Mouse (Mus musculus) brown adipose tissue, adult 24 weeks (tissue): ENCODE measurements around the gene Arhgap10. TPM values are rescaled to one million over a fixed set of nuclear protein-coding genes. Genes with fewer than 3 reads are reported as not detected.
"Not testable (repeated sequence)": the region's sequence is repeated elsewhere in the genome, so short reads cannot be mapped to it uniquely, and the experiment has no call there.

ENCODE experiments used
- H3K27ac ChIP-seq: fragments of 200-500 bp; replicated peaks from 2 replicates; pipeline ENCODE4 v1.5.1; 2012; ENCODE audit warnings: low read depth, mild to moderate bottlenecking, low read length
- H3K4me1 ChIP-seq: fragments of 200-500 bp; 2 replicates; pipeline ENCODE4 v1.6.1; 2012; ENCODE audit warnings: low read length, mixed read lengths; ENCODE audit not compliant: control insufficient read depth, insufficient read depth, insufficient read length
- H3K4me3 ChIP-seq: fragments of 200-500 bp; 2 replicates; pipeline ENCODE4 v1.5.1; 2012; ENCODE audit warnings: low read depth, mild to moderate bottlenecking, low read length, moderate library complexity; ENCODE audit not compliant: insufficient read depth
- polyA plus RNA-seq: library from polyadenylated mRNA; stranded (reverse); fragments of >200 nt; gene quantifications from 2 replicates; pipeline ENCODE4 v1.2.4, GENCODE M21; 2012; ENCODE audit not compliant: missing spikeins, insufficient read depth, insufficient read length

Arhgap10 gene
- polyA plus RNA-seq, 1 experiment, result 9.1 TPM

DNA sequence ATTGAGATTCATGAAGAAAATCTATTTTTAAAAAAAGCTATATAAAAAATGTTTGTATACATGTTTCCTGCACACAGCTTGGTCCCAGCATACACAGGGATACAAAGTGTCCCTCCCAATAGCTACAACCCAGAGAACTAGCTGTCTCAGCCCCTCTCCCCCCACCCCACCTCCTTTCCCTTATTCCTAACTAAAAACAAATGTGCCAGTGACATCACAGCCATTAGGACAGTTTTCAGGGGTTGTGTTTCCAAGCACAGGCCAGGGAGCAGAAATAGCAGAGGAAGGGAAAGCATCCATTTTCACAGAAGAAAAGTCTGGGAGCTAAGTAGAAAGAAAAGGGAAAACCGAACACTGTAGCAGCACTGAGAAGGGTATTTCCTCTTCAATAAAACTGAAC lies 163.6 kb downstream of the Arhgap10 start:
- H3K4me1 ChIP-seq, result no peaks in the 10 kb centered on the region
- H3K27ac ChIP-seq, result no peak overlapping the region
- no peak overlapping the region for H3K4me3 ChIP-seq

DNA sequence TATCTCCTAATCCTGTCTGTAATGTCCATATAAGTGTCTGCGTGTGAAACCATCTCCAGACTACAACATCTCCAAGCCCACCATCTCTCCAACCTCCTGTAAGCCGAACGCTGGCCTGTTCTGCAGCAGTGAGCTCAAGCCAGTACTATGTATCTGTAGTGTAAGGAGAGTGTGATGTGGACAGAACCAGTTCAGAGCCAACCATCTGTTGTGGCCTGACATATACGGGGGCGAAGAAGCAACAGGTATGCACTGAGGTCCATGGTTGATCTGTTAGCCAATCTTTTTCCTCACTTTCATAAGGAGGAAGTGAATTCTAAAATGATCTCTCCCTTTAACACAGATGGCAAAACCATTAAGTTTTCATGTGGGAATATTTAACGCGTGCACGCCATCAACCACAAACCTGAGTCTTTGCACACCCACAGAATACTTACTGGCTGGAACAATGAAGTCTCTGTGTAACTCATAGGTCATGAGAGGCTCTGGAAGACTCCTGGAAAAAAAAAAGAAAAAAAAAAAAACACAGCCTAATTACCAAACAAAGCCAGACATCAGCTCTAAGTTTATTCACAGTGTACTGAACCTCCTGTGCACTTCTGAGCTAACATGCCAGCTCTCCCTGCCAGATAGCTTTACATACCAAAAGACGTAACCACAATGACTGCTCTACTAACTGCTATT lies 166.4 kb downstream of the Arhgap10 start:
- H3K27ac ChIP-seq, result no peak overlapping the region

DNA sequence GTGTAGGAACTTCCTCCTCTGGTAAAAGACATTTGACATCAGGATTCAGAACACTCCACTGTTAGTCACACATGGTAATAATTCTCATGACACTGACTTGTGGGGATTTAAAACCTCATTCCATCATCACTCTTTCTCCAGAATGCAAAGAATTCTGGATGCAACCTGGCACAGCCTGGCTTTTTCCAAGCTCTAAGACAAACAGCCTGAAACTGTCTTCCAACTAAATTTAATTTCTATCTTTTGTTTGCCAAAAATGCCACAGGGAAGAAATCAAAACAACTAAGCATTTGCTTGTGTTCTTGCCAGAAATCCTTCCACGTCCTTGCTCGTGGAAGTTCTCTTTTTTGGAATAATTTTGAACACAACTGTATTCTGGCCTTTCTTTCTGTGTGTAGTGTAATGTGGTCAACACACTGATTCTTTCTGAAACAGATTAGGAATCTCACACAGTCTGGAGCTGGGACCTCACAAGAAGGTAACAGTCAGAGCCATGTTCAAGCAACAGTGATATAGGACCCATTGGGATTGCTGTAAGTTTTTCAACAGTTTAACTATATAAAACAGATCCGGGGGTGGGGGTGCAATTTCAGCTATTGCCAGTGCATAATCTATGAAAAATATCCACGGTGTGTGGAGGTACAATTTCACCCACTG lies 167.5 kb downstream of the Arhgap10 start:
- no peak overlapping the region for H3K27ac ChIP-seq

More for the DNA sequence above, 166.4 kb downstream of the Arhgap10 start:
- no peak overlapping the region for H3K4me3 ChIP-seq
- H3K4me1 ChIP-seq, result no peaks in the 10 kb centered on the region

DNA sequence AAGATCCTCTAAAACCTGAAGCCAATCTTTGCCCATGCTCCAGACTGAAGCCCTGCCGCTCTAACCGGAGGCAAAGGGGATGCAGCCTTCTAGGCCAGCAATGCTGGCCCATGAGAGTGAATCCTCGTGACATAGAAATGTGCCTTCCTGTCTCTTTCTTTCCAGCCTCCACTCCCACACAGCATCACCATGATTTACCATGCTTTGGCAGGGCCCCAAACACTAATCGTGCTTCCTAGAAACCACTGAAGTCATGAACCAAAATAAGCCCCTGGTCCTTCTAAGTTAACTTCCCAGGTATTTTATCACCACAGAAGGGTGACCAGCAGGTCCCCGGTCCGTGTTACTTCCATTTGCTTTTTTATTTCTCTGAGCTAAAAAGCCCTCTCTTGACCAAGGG lies 173.8 kb downstream of the Arhgap10 start:
- Histone ChIP-seq H3K4me3 (no peak overlapping the region), H3K4me1 (no peaks in the 10 kb centered on the region), H3K27ac (no peak overlapping the region)

More for the DNA sequence above, 167.5 kb downstream of the Arhgap10 start:
- H3K4me3 ChIP-seq, result no peak overlapping the region
- no peaks in the 10 kb centered on the region for H3K4me1 ChIP-seq

DNA sequence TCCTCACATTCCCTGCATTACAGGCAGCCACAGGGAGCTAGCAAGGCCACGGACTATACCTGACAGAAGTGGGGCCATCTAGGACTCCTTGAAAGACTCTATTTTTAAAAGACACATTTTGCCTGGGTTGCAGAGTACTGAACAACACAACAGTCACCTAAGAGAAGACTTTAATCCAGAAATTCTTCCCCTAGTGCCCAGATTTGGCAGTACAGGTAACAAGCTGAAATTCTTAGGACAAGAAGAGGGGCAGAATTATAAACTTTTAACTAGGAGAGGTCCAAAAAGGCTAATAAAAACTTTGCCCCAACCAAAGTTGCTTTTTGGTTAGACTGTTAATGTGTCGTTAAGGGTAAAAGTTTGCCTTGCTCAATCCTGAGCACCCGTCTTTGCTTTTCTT lies 174.4 kb downstream of the Arhgap10 start:
- Histone ChIP-seq H3K4me1 (no peaks in the 10 kb centered on the region), H3K4me3 (no peak overlapping the region), H3K27ac (no peak overlapping the region)

DNA sequence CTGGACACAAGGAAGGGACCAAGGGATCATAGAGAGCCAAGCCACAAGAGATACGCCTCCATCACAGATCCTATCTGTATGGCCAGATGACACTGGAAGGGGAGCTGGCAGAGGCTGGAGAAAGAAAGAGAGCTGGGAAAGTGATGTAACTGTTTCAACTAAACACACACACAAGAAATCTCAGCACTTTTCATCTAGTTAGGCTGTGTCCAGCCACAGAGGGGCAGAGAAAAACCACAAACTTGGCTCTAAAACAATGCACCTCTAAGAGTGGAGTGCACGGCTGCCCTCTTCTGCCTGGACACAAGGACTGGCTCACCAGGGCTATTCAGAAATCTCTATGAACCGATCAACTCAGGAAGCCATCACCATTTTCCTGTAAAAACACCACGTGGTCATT lies 175.6 kb downstream of the Arhgap10 start:
- Histone ChIP-seq H3K27ac (no peak overlapping the region), H3K4me3 (no peak overlapping the region)

DNA sequence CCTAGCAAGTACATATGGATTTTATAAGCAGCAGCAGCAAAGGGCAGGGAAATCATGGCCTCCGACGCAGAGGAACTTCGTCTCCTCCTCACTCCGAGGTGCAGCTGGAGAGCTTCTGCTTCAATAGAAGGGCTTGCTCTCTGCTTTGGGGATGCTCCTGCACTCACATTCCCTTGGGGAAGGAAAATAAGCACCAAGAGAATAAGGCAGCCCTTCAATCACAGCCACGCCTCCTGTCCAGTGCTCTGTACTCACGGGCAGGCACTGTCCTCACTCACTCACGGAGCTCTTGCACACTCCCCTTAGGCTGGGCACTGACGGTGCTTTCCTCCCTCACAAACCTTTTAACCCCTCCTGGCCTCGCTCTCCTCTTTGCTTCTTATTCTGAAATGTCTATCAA lies 176.4 kb downstream of the Arhgap10 start:
- Histone ChIP-seq H3K4me1 (no peaks in the 10 kb centered on the region), H3K27ac (no peak overlapping the region), H3K4me3 (no peak overlapping the region)

More for the DNA sequence above, 175.6 kb downstream of the Arhgap10 start:
- no peaks in the 10 kb centered on the region for H3K4me1 ChIP-seq

DNA sequence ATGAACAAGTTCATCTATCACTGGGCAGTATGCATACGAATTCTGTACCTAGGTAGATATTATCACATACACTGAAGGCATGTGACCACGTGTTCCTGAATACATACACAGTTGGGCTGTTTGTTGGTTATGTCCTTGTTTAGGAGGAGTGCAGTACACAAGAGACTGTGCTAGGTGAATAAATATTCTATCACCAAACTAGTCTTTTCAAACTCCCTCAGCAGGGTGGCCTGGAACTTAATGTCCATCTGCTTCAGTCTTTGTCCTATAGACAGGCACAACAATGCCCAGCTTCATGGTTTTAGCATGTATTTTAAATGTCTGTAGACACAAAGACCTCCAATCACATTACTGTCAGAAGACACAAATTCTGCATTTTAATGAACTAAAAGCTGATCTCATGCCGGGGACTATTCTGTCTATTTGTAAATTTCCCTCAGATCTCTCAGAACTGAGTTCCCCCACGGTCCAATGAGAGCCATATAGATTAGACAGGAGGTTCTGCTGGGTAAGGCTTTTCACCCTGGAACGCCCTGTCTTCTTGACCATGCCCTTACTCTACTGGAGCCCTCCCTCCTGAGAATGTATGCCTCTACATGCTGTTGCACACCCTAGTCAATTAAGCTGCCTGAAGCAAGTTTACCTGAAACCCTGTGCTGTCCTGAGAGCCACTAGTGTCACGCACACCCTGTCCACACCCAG lies 177.6 kb downstream of the Arhgap10 start:
- Histone ChIP-seq H3K27ac (no peak overlapping the region), H3K4me1 (no peaks in the 10 kb centered on the region), H3K4me3 (no peak overlapping the region)

DNA sequence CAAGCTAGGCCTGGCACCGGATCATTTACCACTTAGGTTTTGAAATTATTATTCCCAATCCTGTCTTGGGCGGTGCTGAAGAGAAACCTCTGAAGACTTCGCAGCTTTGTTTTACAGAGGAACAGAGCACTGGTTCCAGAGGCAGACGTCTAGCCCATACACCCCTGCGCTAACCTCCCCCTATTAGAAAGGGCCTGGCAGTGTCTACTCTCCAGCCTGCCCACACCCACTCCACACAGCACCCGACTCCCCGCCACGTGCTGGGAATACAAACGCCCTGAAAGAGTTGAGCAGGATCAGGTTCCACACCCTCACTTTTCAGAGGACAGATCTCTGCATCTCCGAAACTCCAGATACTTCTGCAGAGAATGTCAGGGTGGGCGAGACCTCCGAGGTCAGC lies 180.5 kb downstream of the Arhgap10 start:
- Histone ChIP-seq H3K4me3 (no peak overlapping the region), H3K27ac (no peak overlapping the region), H3K4me1 (no peaks in the 10 kb centered on the region)

DNA sequence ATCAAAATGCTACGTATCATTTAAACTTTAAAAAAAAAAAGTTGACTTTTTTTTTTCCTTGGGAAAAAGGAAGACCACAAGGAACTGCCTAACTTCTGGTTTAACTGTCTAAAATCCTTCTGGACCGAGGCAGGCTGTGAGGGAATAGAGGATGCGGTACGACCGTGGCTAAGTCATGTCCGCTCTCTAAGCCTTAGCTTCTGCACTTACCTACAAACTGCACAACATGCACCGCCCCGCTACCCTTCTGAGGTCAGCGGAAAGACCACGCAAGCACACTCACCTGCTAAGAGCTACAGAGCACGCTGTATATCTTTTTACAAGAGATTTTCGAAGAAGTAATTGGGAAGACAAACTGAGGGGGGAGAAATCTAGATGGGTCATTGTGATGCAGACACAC lies 186.6 kb downstream of the Arhgap10 start:
- H3K4me3 ChIP-seq, result no peak overlapping the region
- no peaks in the 10 kb centered on the region for H3K4me1 ChIP-seq
- H3K27ac ChIP-seq, result no peak overlapping the region

DNA sequence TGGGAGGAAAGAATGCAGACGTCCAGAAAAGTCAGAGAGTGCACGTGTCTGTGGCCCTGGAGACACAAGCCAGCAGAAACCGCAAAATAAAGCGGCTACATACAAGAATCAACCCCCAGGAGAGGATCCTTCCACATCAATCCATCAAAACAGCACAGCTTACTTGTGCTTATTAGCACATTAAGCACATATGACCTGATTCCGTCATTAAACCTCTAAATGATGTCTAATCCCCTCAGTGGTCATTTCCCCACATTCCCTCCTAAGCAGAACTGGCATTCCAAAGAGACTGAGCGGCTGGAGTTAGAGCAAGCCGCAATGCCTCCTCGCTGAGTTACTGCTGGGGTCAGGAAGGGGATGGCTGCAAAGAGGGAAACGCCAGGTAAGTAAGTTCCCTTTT lies 187.4 kb downstream of the Arhgap10 start:
- H3K4me1 ChIP-seq, result no peaks in the 10 kb centered on the region

DNA sequence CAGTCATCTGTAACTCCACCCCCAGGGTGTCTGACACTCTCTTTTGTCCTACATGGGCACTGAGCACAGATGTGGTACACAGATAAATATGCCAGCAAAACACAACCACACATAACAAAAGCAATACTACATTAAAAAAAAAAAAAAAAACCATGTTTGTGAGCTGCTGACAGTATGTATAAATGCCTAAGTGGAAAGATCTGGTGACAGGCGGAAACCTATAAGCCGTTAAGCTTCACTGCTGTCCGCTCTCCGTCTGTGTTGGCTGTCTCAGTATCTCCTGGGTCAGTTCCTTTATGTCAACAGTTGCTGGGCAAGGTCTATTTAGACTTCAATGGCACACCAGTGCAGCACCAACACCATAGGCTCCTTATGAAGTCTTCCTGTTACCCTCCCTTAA lies 188.0 kb downstream of the Arhgap10 start:
- H3K27ac ChIP-seq, result no peak overlapping the region
- H3K4me3 ChIP-seq, result no peak overlapping the region
- H3K4me1 ChIP-seq, result no peaks in the 10 kb centered on the region

More for the DNA sequence above, 187.4 kb downstream of the Arhgap10 start:
- H3K27ac ChIP-seq, result no peak overlapping the region
- no peak overlapping the region for H3K4me3 ChIP-seq

DNA sequence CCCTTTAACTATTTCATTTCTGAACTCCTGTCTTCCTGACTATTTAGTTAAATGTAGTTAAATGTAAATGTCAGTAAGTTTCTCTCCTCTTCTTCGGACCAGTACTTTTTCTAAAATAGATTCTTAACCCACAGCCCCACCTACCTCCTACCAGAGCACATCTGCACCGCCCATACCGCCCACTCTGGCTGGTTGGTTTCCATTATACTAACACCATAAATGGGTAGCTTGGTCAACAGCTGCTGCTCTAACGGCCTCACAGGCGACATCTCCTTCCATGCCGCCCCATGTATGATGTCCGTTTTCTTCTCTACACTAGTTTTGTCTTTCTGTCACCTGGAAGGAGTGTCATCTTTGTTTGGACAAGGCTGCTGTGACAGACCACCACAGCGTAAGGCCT lies 189.3 kb downstream of the Arhgap10 start:
- H3K4me1 ChIP-seq, result no peaks in the 10 kb centered on the region
- no peak overlapping the region for H3K27ac ChIP-seq
- no peak overlapping the region for H3K4me3 ChIP-seq

DNA sequence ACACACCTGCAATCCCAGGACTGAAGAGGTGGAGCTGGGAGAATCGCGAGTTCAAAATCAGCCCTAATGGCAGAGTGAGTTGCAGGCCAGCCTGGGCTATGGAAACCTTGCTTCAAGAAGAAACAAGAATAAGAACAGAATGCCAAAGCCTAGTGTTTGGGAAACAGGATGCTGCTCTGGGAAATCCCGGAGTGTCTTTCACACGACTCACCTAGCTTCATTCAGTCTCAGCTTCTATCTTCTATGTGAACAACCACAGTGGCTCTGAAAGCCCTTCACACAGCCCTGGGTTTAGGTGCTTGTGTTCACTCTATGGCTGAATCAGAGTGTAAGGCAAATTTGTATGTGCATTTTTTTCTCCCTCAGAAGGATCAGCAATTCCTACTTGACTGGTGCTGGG lies 190.4 kb downstream of the Arhgap10 start:
- no peaks in the 10 kb centered on the region for H3K4me1 ChIP-seq
- no peak overlapping the region for H3K27ac ChIP-seq

DNA sequence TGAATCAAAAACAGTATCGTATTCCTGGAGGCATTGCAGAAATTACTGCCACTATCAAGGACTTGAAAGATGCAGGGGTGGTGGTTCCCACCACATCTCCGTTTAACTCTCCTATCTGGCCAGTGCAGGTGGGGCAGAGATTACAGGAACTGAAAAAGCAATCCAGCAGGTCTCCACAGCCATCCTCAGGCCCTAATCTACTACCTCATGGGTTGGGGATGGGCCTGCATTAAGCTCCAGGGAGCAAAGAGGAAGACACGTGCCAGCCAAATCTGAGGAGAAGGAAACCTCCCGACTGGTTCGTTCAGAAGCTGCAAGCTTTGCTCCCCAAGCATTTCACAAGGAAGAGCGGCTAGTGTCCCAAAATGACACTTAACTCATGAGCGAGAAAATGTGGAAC lies 195.0 kb downstream of the Arhgap10 start:
- H3K4me1 ChIP-seq, H3K4me3 ChIP-seq, H3K27ac ChIP-seq: not testable (repeated sequence)

More for the DNA sequence above, 190.4 kb downstream of the Arhgap10 start:
- no peak overlapping the region for H3K4me3 ChIP-seq
